Mouse (Mus musculus): ENCODE measurements around the gene Copg2. TPM values are rescaled to one million over a fixed set of nuclear protein-coding genes. Genes with fewer than 3 reads are reported as not detected.

The Copg2 gene
- polyA plus RNA-seq, 3 experiments from 2014 or later, result 23.4 to 40.7 (median 30.8) TPM

Other genes starting within 250 kb of the Copg2 start
- gene Cep41, start 203.0 kb downstream of the Copg2 start, polyA plus RNA-seq (2017; shearing (Covaris generic)), result 10 to 100 TPM in 2 of 3 experiments, 1 to 10 TPM in 1; 7.9 to 12.0 (median 11.4) TPM
- 1 to 10 TPM in 2 of 3 experiments, under 1 TPM in 1; 0.82 to 1.7 (median 1.5) TPM for gene Mest, start 173.2 kb downstream of the Copg2 start, polyA plus RNA-seq (2017; shearing (Covaris generic))
- not detected for gene Tsga13, start 18.8 kb upstream of the Copg2 start, polyA plus RNA-seq (2017; shearing (Covaris generic))
- gene Klf14, start 62.3 kb upstream of the Copg2 start, polyA plus RNA-seq (2017; shearing (Covaris generic)), result not detected

All from inflammation-experienced regulatory T-cells, adult 6 months (primary cell).